Mouse (Mus musculus) right cerebral cortex, adult 18-20 months (tissue): ENCODE results near the gene Plcb2.

ENCODE experiments used
- DNase-seq: peaks from one replicate; pipeline ENCODE4 v3.0.0; 2022; ENCODE audit warnings: mixed read lengths

The Plcb2 gene

DNA sequence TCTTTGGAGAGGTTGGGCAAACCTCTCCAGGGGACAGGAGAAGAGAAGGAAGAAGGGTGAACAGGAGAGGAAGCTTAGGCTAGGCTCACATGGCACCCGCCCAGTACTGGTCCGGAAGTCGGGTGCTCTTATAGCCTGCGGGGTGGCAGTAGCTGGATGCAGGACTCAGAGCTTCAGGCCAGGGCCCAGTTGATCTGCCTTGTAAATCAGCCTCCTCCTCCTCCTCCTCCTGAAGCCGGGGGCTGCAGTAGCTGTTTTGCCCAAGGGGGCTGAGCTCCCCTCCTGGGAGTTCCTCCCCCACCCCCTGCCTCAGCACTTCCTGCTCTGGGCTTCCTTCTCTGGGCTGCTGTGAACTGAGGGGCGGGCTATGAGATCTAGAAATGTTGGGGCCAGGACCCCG, at the start of gene Plcb2:
Gene Plcb2, minus strand, starts transcription at position 102 of the 400 bp plus-strand sequence.
- DNase-seq = no peak

DNA sequence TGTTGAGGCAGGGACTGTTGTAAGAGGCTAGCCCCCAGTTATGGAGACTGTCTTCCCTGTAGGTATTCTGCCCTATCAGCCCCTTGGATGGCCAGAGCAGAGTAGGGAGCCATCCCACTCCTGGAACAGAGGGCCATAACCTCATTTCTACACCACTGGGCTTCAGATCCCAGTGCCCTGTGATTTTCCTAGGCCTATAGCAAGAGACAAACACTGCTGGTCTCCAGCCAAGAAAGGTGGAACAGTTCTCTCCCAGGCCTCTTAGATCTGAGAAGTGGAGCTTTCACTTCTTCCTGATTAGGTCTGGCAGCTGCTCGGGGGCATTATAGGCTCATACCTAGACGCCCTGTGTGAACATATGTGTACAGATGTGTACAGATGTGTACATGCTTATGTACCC, 48.1 kb upstream of the Plcb2 start:
- no peak for DNase-seq

DNA sequence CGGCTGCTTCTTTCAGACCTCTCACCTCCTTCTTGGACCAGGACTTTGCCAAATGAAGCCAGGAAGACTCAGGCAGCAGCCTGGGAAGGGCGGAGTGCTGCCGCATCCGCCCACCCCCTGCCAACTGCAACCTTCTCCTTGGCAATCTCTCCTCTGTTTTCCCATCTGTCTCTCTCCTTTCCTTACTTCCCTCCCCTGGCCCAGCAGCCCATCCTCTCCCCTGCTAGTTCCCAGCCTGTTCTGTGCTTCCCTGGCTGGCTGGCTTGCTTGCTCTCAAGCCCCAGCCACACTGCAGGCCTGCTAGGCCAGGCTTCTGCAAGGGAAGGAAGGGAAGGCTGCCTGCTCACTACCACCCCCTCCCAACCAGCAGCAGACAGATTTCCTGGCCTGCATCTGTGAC, 47.6 kb upstream of the Plcb2 start:
- peak; percentile 89 for DNase-seq

DNA sequence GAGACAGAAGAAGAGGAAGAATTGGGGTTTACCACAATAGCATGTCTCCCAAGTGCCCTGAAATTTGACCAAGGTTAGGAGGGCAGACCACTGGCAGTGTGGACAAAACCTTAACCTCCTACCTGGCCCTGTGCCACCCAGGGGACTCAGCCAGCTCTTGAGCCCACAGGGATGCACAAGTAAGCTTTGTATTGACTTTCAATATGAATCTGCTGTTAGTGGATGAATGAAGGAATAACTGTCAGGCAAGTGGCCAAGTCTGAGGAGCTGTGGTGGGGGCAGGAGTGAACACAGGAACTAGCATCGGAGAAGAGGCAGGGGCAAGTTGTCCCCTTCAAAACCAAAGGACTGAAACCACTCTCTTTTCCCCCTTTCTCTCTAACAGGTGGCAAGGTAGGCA, 47.2 kb upstream of the Plcb2 start:
- peak; percentile 63 for DNase-seq

DNA sequence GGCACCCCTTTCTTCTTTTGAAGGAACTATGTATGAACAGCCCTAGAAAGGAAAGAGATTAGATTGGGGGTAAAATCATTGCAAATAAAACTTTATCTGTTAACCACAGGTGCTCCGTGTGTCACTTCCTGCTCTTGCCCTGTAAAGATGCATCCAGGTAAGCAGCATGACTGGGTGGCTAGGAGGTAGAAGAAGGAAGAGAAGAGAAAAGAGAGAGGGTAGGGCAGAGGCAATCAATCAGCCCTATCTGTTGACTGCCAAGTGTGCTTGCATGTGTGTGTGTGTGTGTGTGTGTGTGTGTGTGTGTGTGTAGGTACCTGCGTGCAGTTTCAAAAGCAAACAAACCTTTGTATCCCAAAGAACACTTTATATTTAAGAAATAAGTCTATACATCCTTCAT, 46.3 kb upstream of the Plcb2 start:
- DNase-seq = no peak

DNA sequence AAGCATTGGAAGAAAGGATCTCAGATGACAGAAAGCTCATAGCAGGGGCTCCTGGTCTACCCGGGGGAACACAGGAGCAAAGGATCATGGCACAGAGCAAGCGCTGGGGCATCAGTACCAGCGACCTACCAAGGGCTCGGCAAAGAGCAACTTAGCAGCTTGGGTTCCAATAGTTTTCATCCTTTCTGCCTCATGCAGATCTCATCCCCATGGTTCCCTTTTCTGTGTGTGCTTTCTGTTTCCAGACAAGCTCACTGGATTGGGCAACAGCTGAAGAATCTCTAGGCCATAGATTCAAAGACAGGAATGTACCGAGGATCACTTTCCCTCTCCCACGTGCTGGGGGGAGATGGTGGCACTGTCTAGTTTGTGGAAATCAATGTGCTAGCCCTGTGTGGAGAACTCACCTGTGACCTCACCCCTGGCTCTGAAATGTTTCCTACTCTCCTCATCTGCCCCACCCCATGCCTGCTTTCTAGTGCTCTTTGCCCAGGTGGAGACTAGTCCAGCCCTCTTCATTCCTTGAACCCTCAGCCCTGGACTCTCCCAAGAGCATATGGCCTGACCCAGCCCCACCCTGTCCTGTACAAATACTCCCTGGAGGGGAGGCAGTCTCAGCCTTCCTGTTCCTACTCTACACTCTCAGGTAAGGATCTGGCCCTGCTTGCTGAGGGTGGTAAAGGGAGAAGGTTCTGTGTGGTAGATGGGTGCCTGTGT, 44.1 kb upstream of the Plcb2 start, which contains the start of gene Phgr1:
Gene Phgr1, plus strand, starts transcription at position 612 of the 717 bp plus-strand sequence.
- DNase-seq = no peak

DNA sequence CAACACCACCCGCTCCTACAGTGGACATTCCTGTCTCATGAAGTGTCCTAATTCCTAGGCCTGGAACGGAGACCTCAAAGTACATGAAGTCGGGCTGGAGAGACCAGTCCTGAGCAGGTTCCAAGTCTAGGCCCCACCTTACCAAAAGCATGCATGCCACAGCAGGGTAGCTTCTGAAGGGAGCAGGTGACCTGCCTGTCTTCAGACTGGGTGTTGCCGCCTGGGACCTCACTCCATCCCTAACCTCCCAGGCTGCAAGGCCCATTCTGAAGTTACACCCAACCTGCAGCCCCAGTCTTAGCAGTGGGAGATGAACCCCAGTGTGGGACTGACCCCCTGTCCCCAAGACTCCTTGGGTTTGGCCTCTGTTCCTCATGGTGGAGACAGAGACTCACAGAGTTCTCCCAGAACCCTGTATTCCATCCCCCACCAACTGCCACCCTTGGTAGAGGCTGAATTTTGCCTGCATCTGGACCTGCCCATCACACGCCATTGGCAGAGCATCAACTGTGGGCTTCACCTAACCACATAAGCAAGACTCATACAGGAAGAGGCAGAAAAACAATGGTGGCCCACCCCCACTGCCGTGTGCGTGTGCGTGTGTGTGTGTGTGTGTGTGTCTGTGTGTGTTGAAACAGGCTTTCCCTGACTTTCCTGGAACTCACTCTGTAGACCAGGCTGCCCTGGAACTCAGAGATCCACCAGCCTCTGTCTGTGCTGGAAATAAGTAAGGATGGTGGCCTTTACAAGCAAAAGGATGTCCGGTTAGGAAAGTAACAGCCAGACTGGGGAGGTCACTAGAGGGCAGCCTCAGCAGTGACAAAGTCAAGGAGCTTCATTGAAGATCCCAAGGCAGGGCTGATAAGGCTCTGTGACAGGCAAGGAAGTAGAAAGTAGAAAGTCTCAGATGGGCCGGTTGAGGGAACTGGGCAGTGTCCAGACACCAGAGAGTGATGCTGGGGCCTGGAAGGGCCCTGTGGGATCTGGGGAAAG, 38.1 kb upstream of the Plcb2 start:
- no peak for DNase-seq

DNA sequence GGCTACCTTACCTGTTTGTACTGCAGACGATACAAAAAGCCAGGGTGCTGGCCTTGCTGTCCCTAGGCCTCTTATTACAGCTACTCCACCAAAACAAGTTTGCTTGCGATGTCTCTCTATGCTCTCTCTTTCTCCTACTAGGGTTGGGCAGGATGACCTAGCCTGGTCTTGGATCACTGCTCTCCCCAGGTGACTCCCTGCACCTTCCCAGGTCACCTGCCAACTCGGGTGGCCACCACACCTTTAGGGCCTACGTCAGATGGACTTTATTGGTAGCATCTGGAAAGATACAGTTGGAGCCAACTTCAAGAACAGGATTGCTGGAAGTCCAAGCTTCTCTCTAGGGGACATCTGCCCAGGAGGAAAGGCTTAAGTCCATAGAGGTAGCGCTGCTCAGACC, 36.6 kb upstream of the Plcb2 start:
- DNase-seq = no peak

DNA sequence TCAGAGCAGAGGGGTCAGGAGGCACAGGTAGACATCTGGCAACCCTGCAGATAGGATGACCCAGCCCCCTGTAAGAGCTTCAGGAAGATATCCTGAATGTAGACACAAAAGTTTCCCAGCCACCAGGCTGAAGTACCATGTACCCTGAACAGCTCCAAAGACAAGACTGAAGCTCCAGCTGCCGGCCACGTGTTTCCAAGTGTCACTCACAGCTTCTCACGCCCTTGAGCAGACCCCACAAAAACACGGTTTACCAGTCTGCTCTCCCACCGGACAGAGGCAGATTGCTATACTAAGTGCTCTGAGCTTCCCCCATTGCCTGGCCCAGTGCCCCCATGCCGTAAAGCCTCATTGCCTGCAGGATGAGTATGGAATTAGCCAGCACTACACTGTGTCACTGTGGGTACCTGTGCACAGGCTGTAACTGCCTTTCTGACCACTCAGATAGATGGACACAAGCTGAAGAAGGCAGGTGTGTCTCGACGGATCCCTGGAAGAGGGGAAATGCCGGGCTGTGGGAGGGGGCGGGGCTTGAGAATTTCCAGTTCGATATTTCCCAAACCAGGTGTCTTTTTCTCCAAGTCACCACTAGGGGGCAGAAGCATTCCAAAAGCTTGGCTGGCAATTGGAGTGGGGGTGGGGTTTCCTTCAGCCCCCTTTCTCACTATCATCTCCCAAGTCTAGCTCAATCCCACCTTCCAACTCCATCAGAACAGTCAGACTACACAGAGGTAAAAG, 36.0 kb upstream of the Plcb2 start:
- DNase-seq = peak; percentile 59

DNA sequence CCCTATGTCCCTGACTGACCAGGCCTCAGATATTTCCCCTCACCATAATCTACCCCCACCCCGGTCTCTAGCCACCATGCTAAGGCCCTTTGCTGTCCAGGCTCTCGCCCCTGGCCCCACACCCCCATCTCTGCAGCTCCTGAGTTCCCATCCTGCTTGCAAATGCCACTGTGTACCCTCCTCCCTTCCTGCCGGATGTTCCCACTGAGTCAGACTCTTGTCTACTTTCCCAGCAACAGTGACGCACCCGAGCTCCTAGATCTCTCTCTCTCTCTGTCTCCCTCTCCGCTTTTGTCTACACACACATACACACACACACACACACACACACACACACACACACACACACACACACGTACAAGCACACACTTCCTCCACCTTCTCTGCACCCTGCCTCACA, 35.2 kb upstream of the Plcb2 start:
- DNase-seq = peak; percentile 83

DNA sequence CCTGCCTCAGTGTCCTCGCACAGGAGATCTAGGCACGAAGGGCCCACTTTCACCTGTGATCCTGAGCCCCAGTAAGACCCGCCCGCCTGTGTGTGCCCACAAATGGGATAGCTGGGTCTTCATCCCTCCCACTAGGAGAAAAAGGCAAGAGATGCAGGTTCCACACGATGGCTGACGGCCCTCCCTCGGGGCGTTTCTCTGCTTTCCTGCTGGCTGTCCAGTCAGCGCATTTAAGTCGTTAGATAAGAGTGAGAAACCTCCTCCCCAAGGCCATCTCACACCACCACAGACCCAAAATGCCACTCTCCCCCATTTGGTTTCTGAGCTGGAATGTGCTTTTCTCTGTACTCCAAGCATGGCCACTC, 34.5 kb upstream of the Plcb2 start:
- DNase-seq = no peak

DNA sequence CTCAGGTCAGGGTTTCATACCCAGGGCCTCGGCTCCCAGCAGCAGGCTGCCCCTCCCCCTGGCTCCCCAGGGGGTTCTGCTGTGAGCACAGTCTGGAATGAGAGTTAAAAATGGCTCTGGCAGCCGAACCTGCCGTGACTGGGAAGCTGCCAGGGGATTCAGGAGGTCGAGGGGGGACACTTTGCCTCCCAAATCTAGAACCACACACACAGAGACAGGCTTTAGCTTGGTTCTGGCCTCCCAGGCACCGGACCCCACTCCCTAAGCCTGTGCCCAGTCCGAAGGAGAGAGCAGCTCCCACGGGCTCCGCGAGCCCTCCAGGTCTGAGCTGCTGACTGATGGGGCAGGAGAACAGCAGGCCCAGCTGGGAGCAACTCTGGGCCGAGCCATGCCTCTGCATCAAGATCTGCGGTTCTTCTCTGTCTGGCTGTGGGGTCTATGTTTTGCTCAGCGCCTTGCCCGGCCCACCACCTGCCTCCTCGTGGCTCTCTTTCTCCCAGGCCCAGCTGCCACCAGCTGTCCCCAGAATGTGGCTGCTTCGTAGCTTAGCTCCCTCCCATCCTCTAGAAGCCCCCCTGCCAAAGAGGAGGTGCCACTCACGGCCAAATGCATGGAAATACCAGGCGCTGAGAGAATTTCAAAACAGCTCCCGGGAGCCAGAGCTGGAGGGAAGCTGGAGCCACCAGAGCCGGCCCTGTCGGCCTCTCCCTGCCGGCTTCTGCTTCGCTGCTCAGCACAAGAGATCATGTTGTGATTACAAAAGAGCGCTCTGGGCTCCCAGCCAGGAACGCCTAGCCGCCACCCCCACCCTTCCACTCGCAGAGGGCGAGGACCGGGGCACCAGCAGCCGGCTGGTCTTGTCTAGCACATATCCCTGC, 33.9 kb upstream of the Plcb2 start, which contains the start of gene Ccdc9b:
Gene Ccdc9b, minus strand, starts transcription at position 756 of the 878 bp plus-strand sequence.
- peak; percentile 88 for DNase-seq

DNA sequence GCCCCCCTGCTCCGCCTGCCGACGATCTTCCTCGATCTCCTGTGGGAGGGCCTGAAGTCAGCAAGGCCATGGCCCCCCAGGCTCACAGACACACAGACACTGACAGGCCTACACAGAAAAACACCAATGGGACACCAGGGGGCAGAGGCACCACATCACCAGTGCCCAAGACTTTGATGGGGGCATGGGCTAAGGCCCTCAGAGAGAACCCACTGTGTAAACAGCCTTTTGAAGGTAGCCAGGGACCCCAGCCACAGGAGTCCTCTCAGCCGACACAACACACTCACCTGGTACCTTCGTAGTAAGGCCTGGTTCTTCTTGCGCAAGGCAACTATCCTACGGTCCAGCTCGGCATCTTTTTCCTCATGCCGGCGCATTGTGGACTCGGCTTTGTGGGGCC, 33.1 kb upstream of the Plcb2 start:
- DNase-seq = no peak

DNA sequence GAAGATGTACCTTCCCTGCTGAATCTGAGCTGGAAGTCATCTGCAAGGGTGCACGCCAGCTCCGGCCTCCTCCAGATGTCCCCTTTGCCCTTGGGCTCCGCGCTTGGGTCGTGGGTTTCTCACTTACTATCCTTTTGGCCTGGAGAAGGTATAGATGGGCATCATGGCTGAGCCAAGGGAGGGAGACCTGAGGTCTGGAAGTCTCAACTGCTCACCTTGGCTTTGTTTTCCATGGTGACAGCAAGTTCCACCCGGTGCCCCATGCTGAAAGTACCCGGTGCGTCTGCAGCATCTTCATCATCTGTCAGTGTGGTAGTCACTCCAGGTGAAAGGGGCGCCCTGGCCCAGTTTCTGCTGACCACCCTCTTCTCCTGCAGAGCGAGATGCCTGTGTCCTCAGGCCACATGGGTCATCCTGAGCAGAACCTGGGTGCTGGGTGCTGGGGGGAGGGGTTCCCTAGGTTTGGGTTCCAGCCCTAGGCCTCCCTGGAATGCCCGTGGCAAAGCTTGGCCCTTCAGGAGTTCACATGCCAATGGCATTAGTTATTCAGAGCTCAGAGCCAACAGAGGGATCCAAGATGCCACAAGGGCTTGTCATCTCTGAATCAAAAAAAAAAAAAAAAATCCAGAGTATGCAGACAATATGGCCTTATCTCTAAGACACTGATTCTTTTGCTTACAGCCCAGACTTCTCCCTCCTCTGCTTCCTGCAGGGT, 32.2 kb upstream of the Plcb2 start:
- DNase-seq = no peak

DNA sequence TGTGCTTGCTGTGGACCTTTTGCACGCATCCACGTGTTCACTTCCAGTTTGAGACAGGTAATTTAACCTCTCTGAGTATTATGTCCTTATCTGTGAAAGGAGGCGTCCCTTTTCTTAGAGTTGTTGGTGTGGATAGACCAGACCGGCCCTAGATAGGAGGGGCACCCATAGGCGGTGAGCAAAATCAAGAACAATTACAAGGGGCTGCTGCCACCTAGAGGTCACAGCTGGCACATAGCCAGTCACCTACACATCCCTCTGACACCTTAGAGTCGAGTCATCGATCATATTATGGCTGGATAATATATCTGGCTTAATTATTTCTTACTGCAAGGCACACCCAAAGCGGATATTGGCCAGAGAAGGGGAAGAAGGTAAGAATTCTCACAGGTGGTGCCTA, 31.6 kb upstream of the Plcb2 start:
- peak; percentile 45 for DNase-seq

DNA sequence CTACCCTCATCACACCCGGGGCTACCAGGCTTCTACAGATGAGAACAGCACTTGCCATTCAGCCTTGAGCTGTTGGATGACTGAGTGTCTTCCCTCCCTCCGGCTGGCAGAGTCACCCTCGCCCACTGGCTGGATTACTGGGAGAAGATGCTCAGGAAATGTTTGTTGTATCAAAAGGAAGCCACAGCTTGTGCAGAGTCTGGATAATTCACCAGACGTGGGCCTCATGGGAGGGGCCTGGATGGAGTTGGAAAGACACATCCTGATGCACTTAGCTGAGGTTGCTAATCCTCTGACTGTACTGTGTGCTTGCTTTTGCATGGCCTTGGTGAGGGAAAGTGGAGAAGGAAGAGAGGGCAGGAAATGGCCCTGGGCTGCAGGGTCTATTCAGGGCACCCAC, 27.9 kb upstream of the Plcb2 start:
- DNase-seq = peak; percentile 47

DNA sequence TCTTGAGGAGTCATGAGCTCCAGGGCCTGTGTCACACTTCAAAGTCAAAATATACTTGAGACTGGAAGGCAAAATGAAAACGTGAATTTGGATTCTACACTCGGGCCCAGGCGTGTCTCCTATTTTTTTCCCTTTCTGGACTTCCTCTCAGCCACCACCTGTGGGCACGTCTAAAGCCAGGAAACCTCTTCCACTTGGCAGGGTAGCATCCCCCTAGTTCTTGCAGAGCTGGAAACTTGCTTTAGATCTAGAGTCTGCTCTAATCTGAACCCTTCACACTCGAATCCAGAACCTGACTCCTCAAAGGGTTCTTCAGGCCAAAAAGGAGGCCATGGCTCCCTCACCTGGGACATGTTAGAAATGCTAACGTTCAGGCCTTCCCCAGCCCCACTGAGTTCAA, 27.2 kb upstream of the Plcb2 start:
- DNase-seq = no peak

DNA sequence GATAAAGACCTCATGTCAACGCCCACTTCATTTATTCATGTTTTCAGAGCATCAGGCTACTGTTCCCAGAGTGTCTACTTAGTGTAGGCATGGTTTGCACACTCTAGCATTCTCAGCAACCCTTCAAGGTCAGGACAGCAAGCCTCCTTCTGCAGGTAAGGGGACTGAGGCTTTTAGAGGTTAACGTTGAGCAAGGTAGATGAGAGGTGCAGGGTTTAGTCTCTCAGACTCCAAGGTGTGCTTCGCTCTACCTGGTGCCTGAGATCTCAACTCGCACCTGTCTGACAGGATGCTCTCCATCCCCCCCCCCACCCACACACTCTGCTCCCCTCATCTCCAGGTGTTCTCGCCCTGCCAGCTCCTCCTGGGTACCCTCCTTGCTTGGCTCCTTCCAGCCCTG, 25.9 kb upstream of the Plcb2 start:
- no peak for DNase-seq

DNA sequence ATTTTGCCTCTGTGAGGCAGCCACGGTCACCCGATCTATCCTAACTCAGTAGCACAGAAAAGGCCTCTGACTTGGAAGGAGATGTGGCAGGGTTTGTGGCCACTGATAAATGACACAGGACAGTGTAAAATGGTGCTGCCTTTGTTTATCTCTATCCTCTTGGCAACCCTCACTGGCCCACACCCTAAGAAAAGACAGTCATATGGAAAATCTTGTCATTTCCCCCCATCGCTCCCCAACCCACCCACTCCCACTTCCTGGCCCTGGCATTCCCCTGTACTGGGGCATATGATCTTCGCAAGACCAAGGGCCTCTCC, 24.5 kb upstream of the Plcb2 start:
- DNase-seq = no peak

DNA sequence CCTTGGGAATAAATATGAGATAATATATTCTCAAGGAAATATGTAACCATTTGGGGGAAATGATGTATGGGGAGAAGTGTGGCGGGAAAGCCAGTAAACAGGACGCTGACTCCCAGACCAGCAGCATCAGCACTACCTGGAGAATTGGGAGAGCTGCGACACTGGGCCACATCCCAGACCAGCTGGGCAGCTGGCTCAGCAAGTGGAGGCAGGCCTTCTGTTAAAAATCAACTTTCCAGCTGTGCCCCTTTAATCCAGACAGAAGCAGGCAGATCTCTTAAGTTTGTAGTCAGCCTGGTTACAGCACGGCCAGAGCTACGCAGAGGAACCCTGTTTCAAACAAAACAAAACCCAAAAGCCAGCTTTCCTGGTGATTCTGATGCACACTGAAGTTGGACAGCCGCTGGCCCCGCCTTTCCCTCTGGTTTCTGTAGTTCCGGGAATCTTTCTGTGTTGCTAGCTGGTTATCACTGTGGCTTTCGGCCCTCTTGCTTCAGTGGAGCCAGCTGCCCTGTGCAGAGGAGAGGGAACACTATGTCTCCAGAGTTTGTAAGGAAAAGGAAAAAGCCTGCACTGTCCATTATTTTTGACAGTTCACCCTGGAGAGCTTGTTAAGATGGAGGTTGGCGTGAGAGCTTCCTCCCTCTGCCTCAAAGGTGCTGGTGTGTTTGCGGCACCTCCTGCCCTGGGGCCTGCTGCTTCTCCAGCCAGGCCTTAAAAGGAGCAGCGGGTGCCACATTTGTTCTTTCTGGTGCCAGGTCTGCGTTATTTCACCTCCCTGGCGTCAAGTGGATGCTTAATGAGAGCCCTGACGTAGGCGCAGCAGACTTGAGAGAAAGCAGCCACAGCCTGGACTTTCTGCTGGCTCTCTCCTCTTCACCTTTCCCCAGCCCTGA, 23.9 kb upstream of the Plcb2 start:
- DNase-seq = no peak

DNA sequence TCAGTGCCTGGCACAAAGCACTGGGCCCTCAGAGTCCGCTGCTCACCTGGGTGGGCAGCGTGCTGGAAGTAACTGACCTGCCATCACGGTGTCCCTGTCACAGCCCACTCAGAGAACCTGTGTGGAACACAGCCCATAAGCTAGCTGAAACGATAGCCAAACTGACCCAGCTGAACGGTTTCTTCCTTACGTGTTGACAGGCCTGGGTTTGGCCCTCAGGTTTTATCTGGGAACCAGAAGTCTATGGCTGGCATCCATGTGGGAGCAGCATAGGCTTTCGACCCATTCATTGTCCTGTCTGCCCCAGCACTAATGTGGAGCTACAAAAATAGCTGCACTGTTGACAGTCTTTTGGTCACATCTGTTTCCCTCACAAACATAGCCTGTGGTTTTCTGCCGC, 22.2 kb upstream of the Plcb2 start:
- no peak for DNase-seq
